Mouse (Mus musculus): ENCODE data around the gene Ptgir. TPM values are rescaled to one million over a fixed set of nuclear protein-coding genes. Genes with fewer than 3 reads are reported as not detected.

Ptgir gene
- total RNA-seq, 1 experiment from 2014 or later, result 1.2 TPM

DNA sequence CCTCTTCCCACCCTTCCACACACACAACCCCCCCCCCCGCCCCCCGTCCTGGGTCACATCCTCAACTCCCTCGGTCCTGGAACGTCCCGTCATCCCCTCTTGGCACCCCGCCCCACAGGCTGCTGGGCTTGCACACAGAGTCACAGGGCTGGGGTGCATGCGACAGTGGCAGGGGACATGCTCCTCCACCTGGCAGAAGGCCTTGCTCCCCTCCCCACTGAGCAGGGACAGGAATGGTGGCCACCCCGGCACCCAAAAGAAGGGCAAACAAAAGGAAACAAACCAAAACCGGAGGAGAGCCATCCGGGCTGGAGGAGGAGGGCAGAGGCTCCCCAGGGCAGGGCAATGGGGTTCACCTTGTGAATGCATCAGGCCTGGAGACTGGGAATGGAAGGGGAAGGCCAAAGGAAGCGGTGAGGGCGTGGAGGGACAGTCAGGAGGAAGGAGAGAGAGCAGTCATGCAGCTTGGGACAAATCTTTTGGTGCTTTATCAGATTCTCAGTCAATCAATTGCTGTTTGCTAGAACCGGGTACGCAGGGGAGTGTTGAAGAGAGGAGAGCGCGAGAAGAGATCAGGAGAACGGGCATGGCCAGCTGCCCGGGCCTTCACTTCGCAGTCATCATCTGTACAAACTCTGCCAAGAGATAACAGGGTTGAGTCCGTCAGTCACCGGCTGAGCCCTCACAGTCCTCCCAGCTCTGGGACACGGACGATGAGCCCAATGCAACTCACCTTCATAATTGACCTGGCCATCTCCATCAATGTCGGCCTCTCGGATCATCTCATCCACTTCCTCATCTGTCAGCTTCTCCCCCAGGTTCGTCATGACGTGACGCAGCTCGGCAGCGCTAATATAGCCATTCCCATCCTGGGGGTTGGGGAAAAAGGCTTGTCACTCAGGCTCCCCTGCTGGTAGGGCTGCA is 10.3 kb downstream of the Ptgir start:
- DNase-seq, result peak; percentile 55

- no peak for DNase-seq
Observed at GRCm38 (mm10) chr7:16917447-16917846, 11.2 kb downstream of the Ptgir start.

GRCm38 (mm10) chr7:16918014-16918413 is 11.7 kb downstream of the Ptgir start:
- DNase-seq, result peak; percentile 23

DNA sequence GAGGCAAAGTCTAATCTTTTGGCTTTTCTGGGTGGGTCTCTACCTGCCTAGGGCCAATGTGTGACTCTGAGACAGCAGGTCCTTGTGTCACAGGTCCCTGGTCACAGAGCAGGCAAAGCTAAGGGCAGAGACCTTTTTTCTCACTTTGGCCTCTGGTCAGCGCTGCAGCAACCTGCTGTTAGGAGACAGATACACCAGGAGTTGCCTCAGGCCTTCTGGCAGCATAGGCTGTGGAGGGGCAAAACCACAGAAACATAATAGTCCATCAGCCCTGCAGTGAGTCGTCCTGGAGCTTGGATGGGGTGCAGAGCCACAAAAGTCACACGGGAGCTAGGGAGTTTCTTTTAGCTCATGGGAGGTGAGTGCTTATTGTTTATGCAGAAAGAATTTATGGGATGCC is 12.4 kb downstream of the Ptgir start:
- DNase-seq, result no peak

DNA sequence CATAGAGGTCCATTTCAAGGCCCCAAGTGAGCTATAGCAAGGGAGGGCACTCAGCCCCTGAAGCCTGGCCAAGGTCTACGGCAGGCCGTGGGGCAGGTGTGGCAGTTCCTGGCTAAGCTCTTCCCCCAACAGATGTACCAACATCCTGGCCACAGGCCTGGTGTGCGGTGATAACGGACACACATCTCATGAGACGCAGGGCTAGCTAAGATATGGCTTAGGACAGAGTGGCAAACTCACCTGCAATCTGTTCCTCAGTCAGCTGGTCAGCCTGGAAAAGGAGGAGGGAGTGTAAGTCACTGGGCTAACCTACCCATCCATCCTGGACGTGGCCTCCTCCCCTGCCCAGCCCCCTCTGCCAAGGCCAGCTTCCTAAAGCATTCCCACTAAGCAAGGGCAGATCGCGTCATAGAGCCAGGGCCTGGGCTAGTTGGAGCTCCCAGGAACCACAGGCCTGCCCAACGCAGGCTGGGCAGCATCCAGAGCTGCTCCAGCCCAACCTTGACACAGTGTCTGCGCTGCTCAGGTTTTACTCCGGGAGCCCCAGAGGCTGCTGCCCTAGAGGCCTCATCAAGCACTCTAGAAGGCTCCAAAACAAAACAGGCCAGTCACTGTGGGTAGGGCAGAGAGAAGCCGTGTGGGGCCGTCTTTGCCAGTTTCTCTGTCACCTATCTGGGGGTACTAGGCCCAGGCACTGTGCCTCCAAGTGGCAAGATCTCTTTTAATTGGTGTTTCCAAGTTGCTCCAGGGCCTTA is 13.3 kb downstream of the Ptgir start:
- DNase-seq, result peak; percentile 79

GRCm38 (mm10) chr7:16920150-16920579 is 13.9 kb downstream of the Ptgir start:
- no peak for DNase-seq

DNA sequence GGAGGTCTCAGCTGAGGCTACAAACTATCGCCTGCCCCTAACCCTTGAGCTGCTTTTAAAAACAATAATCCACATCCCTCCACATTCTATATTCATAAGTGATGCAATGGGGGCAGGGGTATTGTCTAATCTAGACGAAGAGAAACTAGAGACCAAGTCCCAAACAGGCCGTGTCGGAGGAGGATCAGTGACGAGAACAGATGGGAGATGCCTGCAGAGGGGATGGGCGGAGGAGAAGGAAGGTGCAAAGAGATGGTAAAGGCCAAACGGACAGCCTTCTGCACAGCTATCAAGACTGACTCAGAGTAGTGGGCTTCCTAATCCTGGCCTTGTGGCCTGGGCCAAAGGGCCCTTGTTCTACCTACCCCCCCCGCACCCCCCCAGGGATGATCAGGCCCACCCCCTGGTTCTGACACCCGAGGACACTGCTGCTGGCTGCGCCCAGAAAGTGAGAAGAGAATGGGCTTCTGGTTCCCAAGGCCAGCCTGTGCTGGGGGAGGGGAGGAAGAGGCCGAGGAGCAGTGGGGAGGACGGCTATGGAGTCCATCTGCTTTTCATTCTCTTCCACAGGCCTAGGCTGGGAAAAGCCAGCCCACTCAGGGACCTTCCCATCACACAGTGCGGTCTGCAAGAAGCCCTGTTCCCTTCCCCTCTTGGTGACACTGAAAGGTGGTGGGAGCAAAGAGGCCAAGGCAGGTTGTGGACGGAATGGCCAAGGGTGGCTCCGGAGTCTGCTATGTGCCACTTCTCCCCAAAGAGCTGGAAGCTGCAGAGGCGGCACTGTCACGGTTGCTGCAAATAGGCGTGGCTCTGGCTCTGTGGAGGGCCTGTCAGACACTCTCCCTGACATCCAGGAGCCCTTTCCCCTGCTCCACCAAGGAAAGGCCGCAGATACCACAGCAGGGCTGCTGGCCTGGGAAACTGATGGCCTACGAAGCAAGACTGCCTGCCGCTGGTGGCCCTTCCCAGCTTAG is 14.8 kb downstream of the Ptgir start:
- peak; percentile 60 for DNase-seq

GRCm38 (mm10) chr7:16921881-16922335 is 15.6 kb downstream of the Ptgir start:
- DNase-seq, result no peak

- peak; percentile 51 for DNase-seq
Observed at GRCm38 (mm10) chr7:16922360-16922973, 16.2 kb downstream of the Ptgir start.

DNA sequence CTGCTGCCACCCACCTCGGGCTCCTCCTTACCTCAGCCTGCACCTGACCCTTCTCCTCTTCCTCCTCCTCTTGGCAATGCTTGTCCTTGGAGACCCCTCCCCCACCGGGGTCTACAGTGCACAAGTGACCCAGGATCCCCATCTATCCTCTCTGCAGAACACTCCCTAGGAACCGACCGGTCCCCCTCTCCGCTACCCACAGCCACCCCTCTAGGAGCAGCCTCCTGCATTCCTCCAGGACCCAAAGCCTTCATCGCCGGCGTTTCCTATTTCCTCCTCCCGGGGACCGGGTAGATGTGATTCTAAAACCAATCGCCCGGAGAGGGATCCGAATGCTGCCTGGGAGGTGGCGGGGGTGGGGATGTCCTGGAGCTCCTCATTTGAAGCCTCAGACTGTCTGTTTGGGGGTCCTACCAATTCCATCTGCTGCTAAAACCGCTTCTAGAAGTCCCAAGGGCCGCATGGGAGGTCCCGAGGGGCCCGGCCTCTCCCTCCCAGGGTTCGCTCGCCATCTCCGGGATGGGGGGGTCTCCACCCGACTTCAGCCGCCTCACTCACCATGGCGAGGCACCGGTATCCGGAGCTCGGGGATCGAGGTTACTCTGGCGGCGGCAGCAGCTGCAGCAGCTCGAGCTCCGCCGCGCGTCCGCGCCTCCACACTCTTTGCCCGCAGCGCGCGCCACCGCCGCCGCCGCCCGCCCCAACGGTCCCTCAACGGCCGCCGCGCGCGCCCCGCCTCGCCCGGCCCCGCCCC is 17.2 kb downstream of the Ptgir start:
- DNase-seq, result peak; percentile 53

GRCm38 (mm10) chr7:16924037-16924834 is 17.9 kb downstream of the Ptgir start, which contains the start of gene Calm3:
TSS of gene Calm3 (minus strand) at chr7:16924114.
- peak; percentile 100 for DNase-seq

DNA sequence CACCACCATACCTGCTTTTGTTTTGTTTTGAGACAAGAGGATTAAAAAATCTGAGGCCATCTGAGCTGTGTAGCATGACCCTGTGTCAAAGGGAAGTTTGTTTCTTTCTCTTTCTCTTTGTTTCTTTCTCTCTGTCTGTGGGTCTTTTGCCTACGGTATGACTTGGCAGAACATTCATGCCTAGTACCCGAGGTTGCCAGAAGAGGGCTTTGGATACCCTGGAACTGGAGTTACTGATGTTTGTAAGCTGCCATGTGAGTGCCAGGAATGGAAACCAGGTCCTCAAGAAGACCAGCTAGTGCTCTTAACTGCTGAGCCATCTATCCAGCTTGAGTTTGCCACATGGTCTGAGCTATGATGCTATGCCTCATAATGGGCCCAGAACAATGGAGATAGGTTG is 22.1 kb downstream of the Ptgir start:
- no peak for DNase-seq

DNA sequence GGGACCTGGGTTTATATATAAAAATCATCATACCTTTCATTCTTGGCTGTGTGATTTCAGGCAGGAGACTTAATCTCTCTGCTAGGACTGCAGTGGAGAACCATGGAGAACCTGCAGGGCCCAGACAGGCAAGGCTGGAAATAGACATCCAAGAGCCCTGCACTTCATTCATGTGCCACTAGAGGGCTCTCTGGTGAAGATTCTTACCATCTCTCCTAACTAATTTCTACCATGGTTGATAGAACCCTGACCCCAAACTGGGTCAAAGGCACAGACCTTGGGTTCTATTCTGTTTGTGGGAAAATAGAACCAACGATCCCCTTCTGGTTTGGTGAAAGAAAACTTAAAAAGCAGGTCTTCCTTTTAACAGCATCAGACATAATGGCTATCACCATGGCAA is 24.6 kb downstream of the Ptgir start:
- peak; percentile 70 for DNase-seq

- DNase-seq, result peak; percentile 88
Observed at GRCm38 (mm10) chr7:16931968-16932627, 25.8 kb downstream of the Ptgir start.

DNA sequence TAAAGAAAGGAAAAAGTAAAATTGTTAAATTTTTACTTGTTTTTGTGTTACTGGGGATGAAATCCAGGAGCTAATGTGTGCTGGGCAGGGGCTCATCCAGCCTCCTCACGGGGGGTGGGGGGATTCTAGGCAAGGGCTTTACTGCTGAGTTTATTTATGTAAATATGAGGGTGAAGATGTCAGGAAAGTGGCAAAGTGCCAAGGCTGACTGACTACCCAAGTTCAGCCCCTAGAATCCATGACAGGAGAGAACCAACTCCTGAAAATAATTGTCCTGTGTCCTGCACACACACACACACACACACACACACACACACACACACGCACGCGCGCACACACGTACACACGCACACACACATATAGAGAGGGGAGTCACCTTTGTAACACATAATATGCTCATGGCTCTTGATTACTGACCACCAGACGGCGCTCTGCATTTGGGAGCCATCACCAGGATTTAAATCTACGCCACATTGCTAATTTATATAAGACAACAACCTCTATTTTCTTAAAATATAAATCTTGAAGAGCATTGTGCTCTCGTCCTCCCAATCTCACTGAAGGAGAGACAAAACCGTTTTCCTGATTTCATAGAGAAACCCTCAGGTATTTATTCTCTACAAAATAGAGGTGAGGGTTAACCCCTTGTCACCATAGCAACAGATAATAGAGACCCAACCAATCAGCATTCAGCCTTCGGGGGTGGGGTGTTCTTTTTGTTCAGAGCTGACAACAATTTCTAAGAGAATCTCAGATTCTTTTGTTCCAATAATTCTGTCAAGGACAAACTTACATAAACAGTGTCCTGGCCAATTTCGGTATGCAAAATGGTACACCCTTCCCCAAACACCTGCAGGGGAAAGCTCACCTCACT is 26.7 kb downstream of the Ptgir start:
- DNase-seq, result peak; percentile 73

- DNase-seq, result peak; percentile 35
Observed at GRCm38 (mm10) chr7:16937312-16937711, 31.0 kb downstream of the Ptgir start.

GRCm38 (mm10) chr7:16938117-16938791 is 32.0 kb downstream of the Ptgir start:
- no peak for DNase-seq
